Mouse (Mus musculus) gonadal fat pad, adult 2 months (tissue): ENCODE results near the gene Prepl. TPM values are rescaled to one million over a fixed set of nuclear protein-coding genes. Genes with fewer than 3 reads are reported as not detected.

Experiments used
- DNase-seq: peaks from one replicate; pipeline ENCODE4 v3.0.0-alpha.2; 2012; ENCODE audit warnings: low read depth
- polyA plus RNA-seq: library from polyadenylated mRNA; depleted of rRNA; stranded (reverse); fragments of >200 nt; gene quantifications from 2 replicates; pipeline ENCODE4 v1.2.3, GENCODE M21; 2012; rRNA removed

Gene Prepl
- 16.4 and 19.2 TPM in 2 replicates for polyA plus RNA-seq

DNA sequence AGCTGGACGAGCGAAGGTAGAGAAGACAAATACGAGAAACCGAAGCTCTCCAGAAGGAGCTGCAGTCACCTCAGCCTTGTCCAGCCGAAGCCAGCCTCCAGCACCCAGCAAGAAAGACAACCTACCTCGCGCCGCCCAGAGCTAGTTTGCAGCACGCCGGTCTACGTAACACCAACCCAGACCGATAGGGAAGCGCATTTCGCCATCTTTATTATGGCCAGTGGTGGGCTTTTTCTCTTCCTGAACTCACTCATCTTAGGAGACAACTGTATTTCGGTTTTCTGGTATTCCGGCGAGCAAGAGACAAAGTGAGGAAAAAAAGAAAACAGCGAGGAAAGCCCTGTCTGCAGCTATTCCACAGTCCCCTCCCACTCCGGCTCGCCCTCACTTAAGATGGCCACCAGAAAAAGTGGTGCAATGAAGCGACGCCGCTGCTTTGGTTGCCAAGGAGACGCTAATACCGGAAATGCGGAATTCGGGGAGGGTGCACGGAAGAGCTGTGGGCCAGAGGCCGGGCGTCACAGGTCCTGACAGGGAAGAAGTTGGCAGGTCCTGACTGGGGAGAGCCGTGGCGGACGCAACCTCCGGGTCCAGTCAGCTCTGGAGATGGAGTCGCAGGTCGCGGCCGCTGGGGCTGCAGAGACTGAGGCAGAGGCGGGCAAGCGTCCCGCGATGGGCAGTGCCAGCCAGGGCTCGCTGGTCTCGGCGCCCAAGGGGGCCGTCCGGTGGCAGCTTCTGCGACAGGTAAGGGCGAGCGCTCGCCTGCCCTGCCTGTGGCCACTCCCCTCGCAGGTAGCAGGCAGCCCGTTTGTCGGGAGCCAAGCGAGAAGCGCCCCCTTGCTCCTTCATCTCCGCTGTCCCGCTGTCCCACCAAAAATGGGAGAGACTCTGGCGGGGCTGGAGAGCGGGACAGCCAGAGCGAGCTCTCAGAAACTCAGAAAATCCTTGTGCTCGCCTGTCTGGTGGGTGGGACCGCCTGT lies at the start of gene Prepl, which contains the start of gene Camkmt:
Gene Prepl (minus strand): TSS at position 122 of the 980 bp plus-strand sequence.
Gene Camkmt (plus strand): TSS at position 433 of the 980 bp plus-strand sequence.
- DNase-seq, result peak; percentile 87

DNA sequence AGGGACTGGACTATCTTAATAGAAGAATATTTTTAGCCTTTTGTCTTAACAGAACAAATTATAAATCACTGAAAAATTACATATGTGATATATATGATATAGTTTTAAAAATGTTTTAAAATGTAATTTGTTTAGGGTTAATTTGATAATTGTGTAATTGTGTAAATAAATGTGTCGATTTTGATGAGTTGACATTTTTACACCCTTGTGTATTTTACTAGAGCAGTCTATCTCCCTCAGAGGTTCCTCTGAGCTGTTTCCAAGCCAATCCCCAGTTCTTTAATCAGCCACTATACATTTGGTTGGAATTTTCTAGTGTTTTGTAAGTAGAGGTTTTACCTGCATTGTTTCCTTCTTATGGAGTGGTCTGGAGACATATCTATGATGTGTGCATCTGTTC lies 48.4 kb upstream of the Prepl start:
- no peak for DNase-seq

DNA sequence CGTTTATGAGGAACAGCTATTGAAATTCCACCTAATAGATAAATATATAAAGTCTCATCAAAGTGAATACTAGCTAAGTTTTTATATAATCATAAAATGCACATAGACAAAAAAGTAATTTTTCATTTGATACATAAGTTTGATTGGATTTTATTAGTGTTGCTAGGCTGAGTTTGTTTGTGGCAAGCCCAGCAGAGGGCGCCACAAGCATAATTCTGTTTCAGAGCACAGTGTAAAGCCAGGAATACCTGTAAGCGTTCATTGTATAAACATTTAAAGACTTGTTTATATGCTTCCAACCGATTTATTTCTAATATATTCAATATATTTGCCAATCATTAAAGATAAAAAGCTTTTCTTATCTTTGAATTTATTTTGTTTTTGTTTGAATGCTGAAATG lies 26.6 kb upstream of the Prepl start:
- no peak for DNase-seq

DNA sequence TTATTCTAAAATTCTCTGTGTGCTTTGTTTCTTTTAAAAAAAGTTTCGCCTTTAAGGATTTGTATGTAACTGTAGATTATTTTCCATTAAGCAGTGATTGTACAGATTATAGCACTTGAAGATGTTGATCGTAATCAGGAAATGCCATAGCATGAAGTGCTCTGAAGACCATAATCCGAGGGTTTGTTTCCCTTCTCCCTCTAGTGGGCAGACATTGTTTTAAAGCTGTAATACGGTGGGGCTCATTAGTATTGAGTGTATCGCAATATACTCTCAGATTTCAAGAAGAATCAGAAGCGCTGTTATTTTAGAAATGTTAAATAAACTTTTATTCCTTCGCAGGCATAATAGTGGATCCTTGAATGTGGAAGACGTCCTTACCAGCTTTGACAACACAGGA lies 23.4 kb upstream of the Prepl start:
- DNase-seq, result no peak

DNA sequence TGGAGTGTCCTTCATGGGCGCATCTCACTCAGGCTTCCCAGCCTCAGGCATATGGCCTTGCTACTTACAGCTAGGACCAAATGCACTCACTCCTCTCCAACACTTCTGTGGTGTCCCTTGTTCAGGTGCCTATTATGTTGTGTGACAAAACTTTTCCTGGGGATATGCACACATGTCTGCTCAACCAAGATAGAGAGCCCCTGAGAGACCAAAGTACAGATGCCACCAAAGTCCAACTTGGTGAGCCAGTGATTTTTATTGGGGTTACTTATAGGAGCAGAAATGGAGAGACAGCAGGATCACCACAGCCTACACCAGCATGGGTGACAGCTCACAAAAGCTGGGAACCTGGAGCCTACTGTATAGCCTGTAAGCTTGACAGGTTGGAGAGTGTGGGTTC lies 20.6 kb upstream of the Prepl start:
- no peak for DNase-seq

DNA sequence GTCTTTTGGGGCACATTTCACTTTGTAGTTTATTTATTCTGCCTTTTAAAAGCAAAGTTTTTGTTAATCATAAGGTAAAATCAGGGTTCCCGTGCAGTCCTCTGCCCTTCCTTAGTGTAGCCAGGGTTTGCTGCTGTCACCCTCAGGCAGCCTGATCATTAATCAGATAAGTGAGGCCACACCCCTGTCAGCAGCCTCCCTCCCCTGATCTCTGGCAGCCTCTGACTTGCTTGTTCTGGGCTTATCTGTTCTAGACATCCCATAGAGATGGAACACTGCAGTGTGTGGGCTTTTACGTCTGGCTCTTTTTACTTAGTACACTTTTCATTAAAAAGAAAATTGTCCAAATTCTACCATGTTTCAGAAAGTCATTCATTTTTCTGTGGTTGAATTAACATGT lies 13.3 kb upstream of the Prepl start:
- DNase-seq, result no peak

DNA sequence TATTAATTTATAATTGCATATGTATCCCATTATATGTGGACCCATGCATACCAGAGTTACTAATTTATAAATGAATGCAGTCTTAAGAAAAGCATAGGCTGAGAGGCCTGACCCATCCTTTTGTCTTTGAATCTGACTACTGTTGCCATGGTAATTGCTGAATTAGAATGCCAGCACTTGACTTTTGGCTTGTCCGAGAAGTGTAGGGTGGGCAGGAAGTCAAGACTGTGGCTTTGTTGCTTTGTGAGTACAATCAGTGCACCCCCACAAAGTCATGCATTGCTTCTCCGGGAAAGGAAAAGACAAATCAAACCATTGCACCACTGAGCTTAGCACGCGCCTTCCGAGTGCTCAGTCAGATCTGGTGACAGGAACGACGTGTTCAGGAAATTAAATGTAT lies 11.7 kb upstream of the Prepl start:
- no peak for DNase-seq

DNA sequence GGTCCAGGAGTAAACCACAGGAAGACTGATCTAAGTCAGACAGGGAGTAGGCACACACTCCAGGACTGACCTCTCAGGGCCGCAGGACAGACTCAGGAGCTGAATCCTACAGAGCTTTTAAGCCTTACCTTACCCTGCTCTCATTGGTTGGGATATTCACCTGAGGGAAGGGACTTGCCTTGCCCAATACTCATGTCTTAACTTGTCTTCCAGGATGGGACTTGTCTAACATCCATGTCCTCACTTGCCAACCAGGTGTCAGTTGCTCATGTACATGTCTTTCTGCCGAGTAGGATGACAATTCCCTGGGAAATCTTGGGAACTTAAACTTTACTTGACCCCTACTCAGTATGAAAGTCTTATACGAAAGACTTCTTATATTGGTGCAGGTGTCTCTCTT lies 10.2 kb upstream of the Prepl start:
- peak; percentile 74 for DNase-seq

DNA sequence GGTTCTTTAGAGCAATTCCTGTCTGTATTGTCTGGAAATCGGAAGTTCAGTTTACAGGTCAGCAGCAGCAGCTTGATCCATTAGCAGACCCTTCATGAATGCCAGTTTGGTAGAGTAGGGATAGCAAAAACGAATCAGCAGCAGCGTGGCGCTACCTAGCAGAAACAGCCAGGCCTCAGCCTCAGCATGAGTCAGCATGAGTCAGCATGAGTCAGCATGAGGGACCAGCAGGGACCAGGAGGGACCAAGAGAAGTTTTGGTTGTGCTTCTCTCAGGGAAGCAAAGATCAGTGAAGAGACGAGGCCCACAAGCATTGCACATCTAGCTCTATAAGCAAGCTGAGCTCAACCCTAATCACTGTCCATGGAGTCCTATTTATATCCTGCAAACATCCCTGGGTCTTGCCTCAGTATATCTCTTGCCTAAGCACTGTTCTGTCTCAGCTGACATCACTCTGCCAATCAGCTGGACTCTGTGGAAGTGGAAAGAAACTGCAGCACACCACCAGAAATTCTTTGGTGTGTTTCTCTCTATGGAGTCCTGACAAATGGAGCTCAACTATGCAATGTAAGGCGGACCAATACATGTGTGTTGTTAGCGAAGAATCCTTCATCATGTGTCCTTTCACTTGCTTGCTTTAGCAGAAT lies 8.8 kb upstream of the Prepl start:
- DNase-seq, result no peak

DNA sequence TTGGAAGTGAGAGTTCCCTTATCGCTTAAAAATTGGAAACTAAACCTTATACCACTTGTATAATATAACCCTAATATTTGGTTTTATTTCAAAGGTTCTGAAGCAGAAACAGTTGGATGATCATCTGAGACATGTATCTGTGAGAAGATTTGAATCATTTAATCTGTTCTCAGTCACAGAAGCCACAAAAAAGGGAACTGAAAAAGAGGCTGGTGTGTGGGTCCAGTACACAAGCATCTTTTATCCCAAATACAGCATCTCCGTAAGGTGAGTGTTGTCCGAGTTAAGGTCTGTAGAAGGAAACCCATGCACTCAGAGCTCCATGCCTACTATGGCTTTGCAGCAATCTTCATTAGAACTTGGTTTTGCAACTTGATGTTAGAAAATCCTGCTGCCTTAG lies 6.4 kb upstream of the Prepl start:
- no peak for DNase-seq

DNA sequence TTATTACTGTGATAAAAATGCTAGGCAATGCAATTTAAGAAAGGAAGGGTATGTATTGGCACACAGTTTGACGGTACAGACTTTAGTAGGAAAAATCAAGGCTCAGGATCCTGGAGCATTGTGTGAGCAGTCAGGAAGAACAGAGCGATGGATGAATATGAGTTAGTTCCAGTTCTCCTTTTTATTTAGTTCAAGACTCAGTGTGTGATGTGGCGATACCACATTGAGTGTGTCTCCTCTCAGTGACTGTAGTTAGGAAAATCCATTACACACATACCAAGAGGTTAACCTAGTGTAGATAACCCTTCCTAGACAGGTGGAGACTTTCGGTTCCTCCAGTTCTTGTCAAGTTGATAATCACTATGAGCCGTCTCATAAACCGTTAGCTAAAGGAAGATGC lies 1.7 kb upstream of the Prepl start:
- DNase-seq, result no peak

DNA sequence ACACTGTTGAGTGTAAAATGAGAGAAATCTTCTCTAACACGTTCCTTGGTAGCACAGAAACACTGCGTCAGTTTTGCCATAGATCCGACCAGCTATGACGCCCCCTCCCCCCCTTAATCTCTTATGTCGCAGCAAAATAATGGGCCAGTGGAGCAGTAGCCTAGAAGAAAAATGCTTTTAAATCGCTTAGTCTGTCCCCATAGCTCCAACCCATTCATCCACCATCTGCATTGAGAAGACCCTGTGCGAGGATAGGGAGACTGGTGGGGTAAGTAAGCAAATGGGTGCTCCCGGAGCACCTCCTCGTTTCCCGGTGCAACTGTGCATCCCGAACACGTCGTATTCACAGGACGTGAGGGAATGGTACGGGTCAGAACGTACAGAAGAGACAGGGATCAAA lies 420 bp downstream of the Prepl start:
- DNase-seq, result no peak

DNA sequence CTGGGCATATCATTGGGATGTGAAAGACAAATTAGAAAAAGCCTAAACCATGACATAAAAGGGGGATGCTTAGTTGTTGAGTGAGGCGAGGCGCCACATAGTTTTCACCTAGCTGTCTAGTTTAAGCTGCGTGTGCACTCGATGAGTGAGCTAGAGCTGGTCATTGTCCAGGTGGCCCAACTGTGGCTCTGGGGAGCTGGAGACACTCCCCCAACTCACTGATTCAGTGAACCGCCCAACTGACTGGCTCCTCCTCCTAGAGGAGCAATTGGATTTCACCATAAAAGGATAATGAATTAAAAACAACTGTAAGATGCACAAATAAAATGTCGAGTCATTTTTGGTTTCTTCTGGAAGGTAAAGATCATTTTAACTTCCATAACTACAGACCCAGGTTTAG lies 1.0 kb downstream of the Prepl start:
- DNase-seq, result no peak

DNA sequence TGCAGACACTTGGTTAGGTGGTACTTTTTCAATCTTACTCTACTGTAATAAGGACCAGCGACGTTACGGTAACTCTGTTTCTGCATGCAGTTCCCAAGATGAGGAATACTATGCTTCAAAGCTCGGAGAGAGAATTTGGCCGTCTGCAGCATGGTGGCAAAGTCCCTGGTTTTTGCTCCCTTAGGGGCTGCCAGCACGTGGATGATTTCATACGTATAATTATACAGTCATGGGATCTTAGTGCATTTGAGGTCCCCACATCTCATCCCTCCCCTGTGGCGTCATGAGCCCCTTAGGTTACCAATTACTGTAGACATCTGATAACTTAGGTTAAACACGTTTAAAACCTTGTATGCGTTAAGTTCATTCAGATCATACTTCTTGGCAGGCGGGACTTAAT lies 1.6 kb downstream of the Prepl start:
- no peak for DNase-seq

DNA sequence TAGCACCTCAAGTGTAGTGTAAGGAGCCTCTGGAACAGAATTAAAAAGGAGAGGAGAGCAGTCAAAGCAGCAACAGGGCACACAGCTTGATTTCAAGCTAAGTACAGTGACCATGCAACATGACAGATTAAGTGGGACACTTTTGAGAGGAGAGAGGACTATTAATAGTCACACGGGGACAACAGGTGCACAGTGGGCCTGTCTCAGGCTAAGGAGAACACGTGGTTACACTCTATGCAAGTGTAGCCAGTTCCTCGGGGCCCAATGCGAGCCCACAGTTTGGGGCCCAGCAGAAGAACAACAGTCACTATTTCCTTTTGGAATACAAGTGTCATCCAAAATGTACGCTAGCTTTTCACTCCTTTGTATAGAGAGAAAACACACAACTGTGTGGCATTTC lies 2.5 kb downstream of the Prepl start:
- no peak for DNase-seq

DNA sequence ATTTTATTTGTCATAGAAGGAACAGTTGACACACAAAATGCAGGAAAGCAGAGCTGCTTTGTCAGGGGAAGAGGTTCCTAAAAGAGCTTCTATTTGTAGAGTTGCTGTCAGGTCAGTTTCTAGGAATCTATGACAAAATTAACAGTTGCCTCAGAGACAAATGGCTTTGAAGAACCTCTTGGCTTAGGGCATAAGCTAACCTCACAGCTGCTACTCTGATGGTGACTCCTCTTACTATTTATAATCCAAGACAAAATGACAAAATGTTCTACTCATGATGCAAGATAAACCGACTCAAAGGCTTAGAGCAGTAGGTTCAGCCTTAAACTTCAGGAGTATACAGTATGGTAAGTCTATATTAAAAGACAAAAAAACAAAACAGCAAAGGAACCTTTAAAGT lies 3.5 kb downstream of the Prepl start:
- no peak for DNase-seq

DNA sequence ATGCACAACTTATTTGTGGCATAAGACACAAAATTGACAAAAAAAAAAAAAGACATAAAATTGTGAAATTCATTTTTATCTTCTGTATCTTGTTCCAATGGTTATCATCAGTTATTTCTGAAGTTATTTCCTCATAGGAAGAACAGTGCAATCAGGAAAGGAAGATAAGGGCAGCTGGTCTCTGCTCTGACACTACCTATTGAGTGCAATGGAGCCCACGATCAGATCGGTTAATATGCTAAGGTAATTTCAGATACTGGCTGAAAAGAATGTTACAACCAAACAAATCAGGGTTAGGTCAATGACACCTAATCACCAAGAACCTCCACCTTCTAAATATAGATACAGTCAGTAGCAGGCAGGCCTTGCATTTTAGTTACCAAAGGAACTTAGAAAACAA lies 4.7 kb downstream of the Prepl start:
- DNase-seq, result no peak

DNA sequence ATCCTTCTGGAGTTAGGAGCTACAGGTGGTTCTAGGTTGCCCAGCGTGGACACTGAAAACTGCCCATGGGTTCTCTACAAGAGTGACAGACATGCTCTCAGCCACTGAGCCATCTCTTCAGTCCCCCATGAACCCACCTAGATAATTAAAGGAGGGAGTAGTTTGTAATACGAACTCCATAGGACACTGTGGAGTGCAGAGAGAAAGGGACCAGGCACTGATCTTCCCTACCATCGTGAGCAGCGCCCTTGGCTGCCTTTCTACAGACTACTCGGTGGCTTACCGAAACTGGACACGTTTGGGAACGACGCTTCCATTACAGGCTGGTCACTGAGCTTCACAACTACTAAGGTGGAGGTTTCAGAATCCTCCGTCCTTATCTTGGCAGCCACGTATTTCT lies 9.3 kb downstream of the Prepl start:
- no peak for DNase-seq

DNA sequence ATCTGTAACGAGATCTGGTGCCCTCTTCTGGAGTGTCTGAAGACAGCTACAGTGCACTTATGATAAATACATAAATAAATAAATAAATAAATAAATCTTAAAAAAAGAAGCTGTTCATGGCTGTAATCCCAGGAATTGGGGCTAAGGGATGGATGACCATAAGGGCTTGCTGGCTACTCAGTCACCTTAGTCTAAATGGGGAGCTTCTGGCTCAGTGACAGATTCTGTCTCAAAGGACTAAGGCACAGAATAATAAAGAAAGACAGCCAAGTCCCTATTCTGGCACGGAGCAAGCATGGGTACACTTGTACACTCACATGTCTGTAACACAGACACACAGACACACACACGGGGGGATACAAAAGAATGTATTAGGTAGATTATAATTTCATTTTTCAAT lies 10.8 kb downstream of the Prepl start:
- no peak for DNase-seq

DNA sequence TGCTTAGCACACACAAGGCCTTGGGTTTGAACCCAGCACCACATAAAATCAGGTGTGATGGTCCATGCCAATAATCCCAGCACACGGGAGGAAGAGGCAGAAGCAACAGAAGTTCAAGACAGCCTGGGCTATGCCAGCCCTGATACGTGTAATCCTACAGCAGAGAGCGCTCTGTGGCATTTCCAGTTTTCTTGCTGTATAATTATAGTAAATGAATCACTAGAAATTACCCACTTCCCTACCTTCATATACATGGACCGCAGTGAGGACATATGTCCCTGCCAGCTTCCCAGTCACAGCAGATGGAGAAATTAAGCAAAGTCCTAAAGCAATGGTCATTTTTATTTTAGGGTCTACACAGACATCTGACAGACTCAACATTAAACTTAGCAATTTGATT lies 16.0 kb downstream of the Prepl start:
- no peak for DNase-seq

DNA sequence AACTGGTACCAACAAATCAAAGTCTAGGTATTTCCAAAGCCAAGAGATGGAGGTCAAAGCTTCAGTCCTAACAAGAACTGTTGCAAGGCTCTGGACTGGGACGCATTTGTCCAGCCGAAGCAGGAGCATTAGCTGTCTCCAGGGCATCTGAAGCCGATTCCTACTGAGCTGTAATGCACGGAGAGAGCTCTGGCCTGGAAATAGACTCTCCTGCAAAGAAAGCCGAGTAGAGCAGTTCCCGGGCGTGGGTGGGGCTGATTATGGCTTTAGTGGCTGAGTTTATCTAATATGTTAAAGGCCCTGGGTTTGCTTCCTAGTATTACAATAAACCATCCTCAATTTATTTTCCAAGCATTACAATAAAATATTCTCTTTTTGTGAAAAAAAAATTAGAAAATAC lies 16.8 kb downstream of the Prepl start:
- no peak for DNase-seq

DNA sequence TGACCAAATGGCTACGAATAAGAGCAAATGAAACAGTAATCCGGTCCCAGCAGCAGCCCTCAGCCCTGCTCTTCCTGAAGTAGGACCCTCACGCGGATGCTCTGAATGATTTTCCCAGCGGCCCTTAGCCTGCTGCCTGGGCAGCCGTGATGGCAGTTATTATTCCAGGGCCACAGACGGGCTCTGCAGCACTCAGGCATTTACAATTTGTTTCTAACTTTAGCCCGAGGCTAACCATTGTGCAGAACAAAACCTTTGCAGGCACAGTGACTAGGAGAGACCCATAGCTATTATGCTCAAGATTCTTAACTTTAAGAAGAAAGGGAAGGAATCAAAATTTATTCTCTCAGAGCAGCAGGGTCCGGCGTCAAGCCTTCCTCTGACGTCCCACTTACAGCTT lies 17.7 kb downstream of the Prepl start:
- no peak for DNase-seq

DNA sequence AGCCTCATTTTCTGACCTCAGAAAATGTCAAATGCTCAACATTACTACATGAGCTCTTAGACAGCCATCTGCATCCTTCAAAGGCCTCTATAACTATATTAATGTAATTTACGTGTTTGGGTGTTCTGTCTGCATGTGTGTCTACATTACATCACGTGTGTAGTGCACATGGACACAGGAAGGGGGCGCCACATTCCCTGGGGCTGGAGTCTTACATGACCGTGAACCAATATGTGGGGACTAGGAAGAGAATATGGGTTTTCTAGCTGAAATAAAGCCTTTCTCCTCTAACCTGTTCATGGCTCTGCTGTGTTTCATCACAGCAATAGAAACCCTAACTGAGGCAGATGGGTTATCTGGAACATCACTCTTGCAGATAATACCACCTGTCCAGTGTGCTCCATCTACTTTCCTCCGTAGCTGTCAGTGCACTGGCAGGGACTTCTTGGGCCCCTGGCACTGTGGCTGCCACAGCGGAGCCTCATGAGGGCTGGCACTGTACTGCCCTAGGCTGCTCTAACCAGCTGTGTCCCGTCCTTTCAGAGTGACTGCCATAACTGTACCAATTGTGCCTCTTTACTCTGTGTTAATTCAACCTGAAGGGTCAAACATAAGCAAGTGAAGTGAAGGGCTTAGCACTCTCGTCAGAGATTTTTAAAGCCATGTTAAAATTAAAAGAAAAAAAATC lies 18.8 kb downstream of the Prepl start:
- DNase-seq, result no peak
